Mouse (Mus musculus) right cerebral cortex, adult 2 months (tissue): ENCODE measurements around the gene Mapkbp1.
A peak's percentile ranks its signal among the peaks of the same experiment; 100 is the strongest.

Experiments
- DNase-seq, 2 experiments: peaks; one replicate each; pipeline ENCODE4 v3.0.0; 2021 to 2022; ENCODE audit warnings: low spot score in 2 of 2

The Mapkbp1 gene

GRCm38 (mm10) chr2:120054771-120055552, 82.5 kb downstream of the Mapkbp1 start:
- no peak for DNase-seq

GRCm38 (mm10) chr2:120055923-120056322, 83.4 kb downstream of the Mapkbp1 start:
- DNase-seq = no peak

GRCm38 (mm10) chr2:120058818-120059217, 86.3 kb downstream of the Mapkbp1 start:
- DNase-seq = no peak

- no peak for DNase-seq
Measured at GRCm38 (mm10) chr2:120059466-120059865, 87.0 kb downstream of the Mapkbp1 start.

GRCm38 (mm10) chr2:120060190-120060589, 87.7 kb downstream of the Mapkbp1 start:
- DNase-seq = no peak

- no peak for DNase-seq
Measured at GRCm38 (mm10) chr2:120060651-120061050, 88.2 kb downstream of the Mapkbp1 start.

GRCm38 (mm10) chr2:120062248-120062647, 89.7 kb downstream of the Mapkbp1 start:
- no peak for DNase-seq

- no peak for DNase-seq
Measured at GRCm38 (mm10) chr2:120064639-120065038, 92.1 kb downstream of the Mapkbp1 start.

- peak; percentile 54 to 57 for DNase-seq
Measured at GRCm38 (mm10) chr2:120065243-120065642, 92.7 kb downstream of the Mapkbp1 start.

- no peak for DNase-seq
Measured at GRCm38 (mm10) chr2:120066224-120066623, 93.7 kb downstream of the Mapkbp1 start.

- no peak for DNase-seq
Measured at GRCm38 (mm10) chr2:120068555-120069465, 96.3 kb downstream of the Mapkbp1 start.

GRCm38 (mm10) chr2:120069466-120069990, 97.0 kb downstream of the Mapkbp1 start:
- peak; percentile 79 to 80 for DNase-seq

- DNase-seq = no peak
Measured at GRCm38 (mm10) chr2:120074096-120074495, 101.6 kb downstream of the Mapkbp1 start.

GRCm38 (mm10) chr2:120076076-120076705, 103.7 kb downstream of the Mapkbp1 start:
- DNase-seq = peak in 1 of 2 experiments; percentile 62
